Mouse (Mus musculus) myocyte (in vitro differentiated cells): ENCODE measurements around the gene Nsmce4a. TPM values are rescaled to one million over a fixed set of nuclear protein-coding genes. Genes with fewer than 3 reads are reported as not detected.

ENCODE experiments used
- H3K27me3 ChIP-seq: one replicate; pipeline ENCODE4 v1.6.1; 2011; ENCODE audit not compliant: control insufficient read depth, insufficient read depth, insufficient read length
- H3K36me3 ChIP-seq: one replicate; pipeline ENCODE4 v1.6.1; 2011; ENCODE audit not compliant: control insufficient read depth, insufficient read depth
- H3K4me2 ChIP-seq: one replicate; pipeline ENCODE4 v1.6.1; 2011; ENCODE audit warnings: low read depth, control low read depth
- H3K4me3 ChIP-seq: one replicate; pipeline ENCODE4 v1.5.1; 2011; ENCODE audit warnings: mild to moderate bottlenecking, control low read depth, moderate library complexity
- H3K79me2 ChIP-seq: one replicate; pipeline ENCODE4 v1.6.1; 2011; ENCODE audit not compliant: control insufficient read depth, insufficient read depth
- H3ac ChIP-seq: one replicate; pipeline ENCODE4 v1.6.1; 2011; ENCODE audit not compliant: control insufficient read depth, insufficient read length
- CEBPB ChIP-seq: IDR thresholded peaks from 2 replicates; pipeline ENCODE4 v1.6.1; 2011; ENCODE audit warnings: mild to moderate bottlenecking, moderate library complexity; ENCODE audit not compliant: poor library complexity, insufficient read depth, severe bottlenecking
- E2F4 ChIP-seq: IDR thresholded peaks from one replicate; pipeline ENCODE4 v1.6.1; 2011; ENCODE audit warnings: mild to moderate bottlenecking, control low read depth, moderate library complexity; ENCODE audit not compliant: insufficient read depth
- MAX ChIP-seq: IDR thresholded peaks from one replicate; pipeline ENCODE4 v1.6.1; 2011; ENCODE audit warnings: low read depth, mild to moderate bottlenecking, control low read depth
- MYOD1 ChIP-seq, 3 experiments: IDR thresholded peaks; one replicate each; pipeline ENCODE4 v1.6.1; 2011; ENCODE audit warnings: control low read depth in 2 of 3, low read depth in 2 of 3, mild to moderate bottlenecking in 2 of 3, moderate library complexity in 1 of 3; ENCODE audit not compliant: insufficient read length in 2 of 3, control insufficient read depth in 1 of 3
- MYOG ChIP-seq, 3 experiments: IDR thresholded peaks; one replicate each; pipeline ENCODE4 v1.6.1; 2011; ENCODE audit warnings: control low read depth in 2 of 3, low read depth in 2 of 3, mild to moderate bottlenecking in 2 of 3; ENCODE audit not compliant: insufficient read length in 2 of 3, control insufficient read depth in 1 of 3, insufficient read depth in 1 of 3
- POLR2A ChIP-seq: IDR thresholded peaks from one replicate; pipeline ENCODE4 v1.6.1; 2011; ENCODE audit warnings: low read depth, mild to moderate bottlenecking, control low read depth, moderate library complexity; ENCODE audit not compliant: insufficient read length
- POLR2AphosphoS2 ChIP-seq: IDR thresholded peaks from one replicate; pipeline ENCODE4 v1.6.1; 2011; ENCODE audit warnings: low read depth, control low read depth; ENCODE audit not compliant: insufficient read length
- REST ChIP-seq: IDR thresholded peaks from one replicate; pipeline ENCODE4 v1.6.1; 2011; ENCODE audit warnings: mild to moderate bottlenecking, control low read depth, moderate library complexity; ENCODE audit not compliant: insufficient read depth, insufficient read length
- SRF ChIP-seq: IDR thresholded peaks from one replicate; pipeline ENCODE4 v1.6.1; 2011; ENCODE audit warnings: low read depth; ENCODE audit not compliant: control insufficient read depth, insufficient read length
- TCF12 ChIP-seq: IDR thresholded peaks from one replicate; pipeline ENCODE4 v1.6.1; 2011; ENCODE audit warnings: mild to moderate bottlenecking, control low read depth; ENCODE audit not compliant: poor library complexity, insufficient read depth, severe bottlenecking
- TCF3 ChIP-seq: IDR thresholded peaks from one replicate; pipeline ENCODE4 v1.6.1; 2011; ENCODE audit warnings: low read depth, control low read depth; ENCODE audit not compliant: insufficient read length
- USF1 ChIP-seq: IDR thresholded peaks from one replicate; pipeline ENCODE4 v1.6.1; 2011; ENCODE audit warnings: low read depth, mild to moderate bottlenecking, control low read depth, moderate library complexity
- polyA plus RNA-seq: library from polyadenylated mRNA; unstranded; fragments of >200 nt; fragmentation: generic; extraction: Trizol; gene quantifications from one replicate; pipeline ENCODE4 v1.2.1, GENCODE M21; 2012; ENCODE audit warnings: missing spikeins

Gene Nsmce4a
- polyA plus RNA-seq, 1 experiment = 24.4 TPM

DNA sequence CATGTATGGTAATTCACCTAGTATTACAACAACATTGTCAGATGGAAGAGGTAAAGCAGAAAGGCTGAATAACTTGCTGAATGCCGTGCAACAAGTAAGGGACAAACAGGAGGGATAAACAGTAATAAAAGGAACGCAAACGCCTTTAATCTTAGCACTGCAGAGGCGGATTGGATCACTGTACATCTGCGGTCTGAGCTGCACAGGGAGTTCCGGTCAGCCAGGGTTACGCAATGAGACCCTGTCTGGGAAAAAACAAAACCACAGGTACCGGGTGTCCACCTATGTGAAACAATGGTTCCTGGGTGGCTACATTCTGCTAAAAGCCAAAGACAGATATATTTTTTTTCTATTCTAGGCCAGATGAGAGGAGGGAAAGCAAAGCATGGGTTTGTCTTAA lies 49.5 kb downstream of the Nsmce4a start:
- no peak overlapping the region for H3K4me3 ChIP-seq
- peaks cover 8% of the 10 kb centered on the region for H3K79me2 ChIP-seq
- no peaks in the 10 kb centered on the region for H3K36me3 ChIP-seq
- no peak for TF ChIP-seq POLR2A
- no peak for TF ChIP-seq TCF12
- no peak for TF ChIP-seq MAX
- no peak for TF ChIP-seq TCF3
- TF ChIP-seq E2F4 = no peak
- no peak for TF ChIP-seq MYOD1 (IDR thresholded peaks at IDR 0.05; ENCODE audit: control insufficient read depth in 1 of 3, insufficient read length in 2 of 3, low read depth in 2 of 3)
- TF ChIP-seq CEBPB = no peak
- no peak for TF ChIP-seq REST
- TF ChIP-seq MYOG (IDR thresholded peaks at IDR 0.05; ENCODE audit: control insufficient read depth in 1 of 3, insufficient read depth in 1 of 3, insufficient read length in 2 of 3, low read depth in 2 of 3) = no peak
- no peak for TF ChIP-seq POLR2AphosphoS2
- TF ChIP-seq SRF = no peak
- TF ChIP-seq USF1 = no peak
- H3K4me2 ChIP-seq = no peak overlapping the region
- no peaks in the 10 kb centered on the region for H3K27me3 ChIP-seq
- no peak overlapping the region for H3ac ChIP-seq

DNA sequence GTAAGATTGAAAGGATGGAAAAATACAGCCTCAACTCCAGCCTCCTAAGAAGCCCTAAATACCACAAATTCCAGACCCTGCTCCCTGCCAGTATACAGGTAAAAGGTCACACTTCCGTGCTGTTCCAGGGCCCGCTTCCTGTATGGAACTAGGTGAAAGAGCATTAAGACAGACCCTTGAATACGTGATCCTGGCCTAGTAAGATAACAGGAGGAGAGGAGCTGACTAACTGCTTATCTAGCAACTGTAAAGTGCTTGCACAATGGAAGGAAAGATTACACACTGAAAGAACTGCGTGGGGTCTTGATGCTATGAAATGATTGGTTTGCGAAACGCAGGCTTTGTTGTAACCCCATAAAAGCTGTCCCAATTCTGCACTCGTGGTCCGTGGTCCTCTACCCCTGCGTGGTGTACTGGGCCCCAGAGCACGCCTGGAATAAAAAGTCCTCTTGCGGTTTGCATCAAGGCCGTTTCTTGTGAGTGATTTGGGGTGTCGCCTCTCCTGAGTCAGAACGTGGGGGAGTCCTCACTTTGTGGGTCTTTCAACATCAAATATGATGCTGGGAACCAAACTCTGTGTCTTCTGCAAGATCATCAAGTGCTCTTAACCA lies 52.0 kb downstream of the Nsmce4a start:
- TF ChIP-seq CEBPB = no peak
- no peak for TF ChIP-seq POLR2A
- TF ChIP-seq USF1 = no peak
- no peak for TF ChIP-seq SRF
- no peak for TF ChIP-seq REST
- TF ChIP-seq TCF3 = no peak
- TF ChIP-seq MAX = no peak
- TF ChIP-seq TCF12 = no peak
- TF ChIP-seq MYOD1 (IDR thresholded peaks at IDR 0.05; ENCODE audit: control insufficient read depth in 1 of 3, insufficient read length in 2 of 3, low read depth in 2 of 3) = no peak
- TF ChIP-seq MYOG (IDR thresholded peaks at IDR 0.05; ENCODE audit: control insufficient read depth in 1 of 3, insufficient read depth in 1 of 3, insufficient read length in 2 of 3, low read depth in 2 of 3) = no peak
- no peak for TF ChIP-seq POLR2AphosphoS2
- no peak overlapping the region for H3ac ChIP-seq
- no peak overlapping the region for H3K4me2 ChIP-seq
- H3K79me2 ChIP-seq = peaks cover 33% of the 10 kb centered on the region
- H3K27me3 ChIP-seq = no peaks in the 10 kb centered on the region
- peak overlapping the region; percentile 88 for H3K4me3 ChIP-seq
- H3K36me3 ChIP-seq = no peaks in the 10 kb centered on the region

DNA sequence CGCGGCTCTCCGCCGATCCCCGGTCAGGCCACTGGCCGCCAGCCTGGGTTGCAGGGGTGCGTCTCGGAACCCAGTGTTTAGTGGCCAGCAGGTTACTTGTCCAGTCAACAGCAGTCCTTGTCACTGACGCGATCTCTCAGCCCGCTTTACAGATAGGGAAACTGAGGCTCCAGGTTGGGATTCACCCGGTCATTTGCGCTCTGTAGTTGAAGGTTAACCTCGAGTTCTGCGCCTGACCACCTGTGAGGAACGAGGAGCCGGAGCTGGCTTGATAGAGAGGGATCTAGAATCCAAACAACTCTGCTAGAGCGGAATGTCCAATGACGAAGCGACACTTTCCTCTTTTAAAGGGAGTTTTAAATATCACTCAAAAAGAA lies 52.9 kb downstream of the Nsmce4a start, which contains the start of gene Ate1:
Gene Ate1, minus strand, starts transcription at position 321 of the 377 bp plus-strand sequence.
- Histone ChIP-seq H3K27me3 (no peaks in the 10 kb centered on the region), H3K4me3 (peak within 1 kb of the TSS; percentile 88), H3K4me2 (peak within 1 kb of the TSS; percentile 84), H3ac (peak within 1 kb of the TSS; percentile 82), H3K79me2 (peaks cover 38% of the 10 kb centered on the region), H3K36me3 (no peaks in the 10 kb centered on the region)
- TF ChIP-seq TCF12 = no peak
- TF ChIP-seq POLR2AphosphoS2 = no peak
- no peak for TF ChIP-seq POLR2A
- TF ChIP-seq MYOG (IDR thresholded peaks at IDR 0.05; ENCODE audit: control insufficient read depth in 1 of 3, insufficient read depth in 1 of 3, insufficient read length in 2 of 3, low read depth in 2 of 3) = no peak
- TF ChIP-seq TCF3 = no peak
- TF ChIP-seq MAX = no peak
- TF ChIP-seq E2F4 = no peak
- TF ChIP-seq MYOD1 (IDR thresholded peaks at IDR 0.05; ENCODE audit: control insufficient read depth in 1 of 3, insufficient read length in 2 of 3, low read depth in 2 of 3) = no peak
- TF ChIP-seq CEBPB = no peak
- no peak for TF ChIP-seq SRF
- no peak for TF ChIP-seq USF1
- TF ChIP-seq REST = no peak

DNA sequence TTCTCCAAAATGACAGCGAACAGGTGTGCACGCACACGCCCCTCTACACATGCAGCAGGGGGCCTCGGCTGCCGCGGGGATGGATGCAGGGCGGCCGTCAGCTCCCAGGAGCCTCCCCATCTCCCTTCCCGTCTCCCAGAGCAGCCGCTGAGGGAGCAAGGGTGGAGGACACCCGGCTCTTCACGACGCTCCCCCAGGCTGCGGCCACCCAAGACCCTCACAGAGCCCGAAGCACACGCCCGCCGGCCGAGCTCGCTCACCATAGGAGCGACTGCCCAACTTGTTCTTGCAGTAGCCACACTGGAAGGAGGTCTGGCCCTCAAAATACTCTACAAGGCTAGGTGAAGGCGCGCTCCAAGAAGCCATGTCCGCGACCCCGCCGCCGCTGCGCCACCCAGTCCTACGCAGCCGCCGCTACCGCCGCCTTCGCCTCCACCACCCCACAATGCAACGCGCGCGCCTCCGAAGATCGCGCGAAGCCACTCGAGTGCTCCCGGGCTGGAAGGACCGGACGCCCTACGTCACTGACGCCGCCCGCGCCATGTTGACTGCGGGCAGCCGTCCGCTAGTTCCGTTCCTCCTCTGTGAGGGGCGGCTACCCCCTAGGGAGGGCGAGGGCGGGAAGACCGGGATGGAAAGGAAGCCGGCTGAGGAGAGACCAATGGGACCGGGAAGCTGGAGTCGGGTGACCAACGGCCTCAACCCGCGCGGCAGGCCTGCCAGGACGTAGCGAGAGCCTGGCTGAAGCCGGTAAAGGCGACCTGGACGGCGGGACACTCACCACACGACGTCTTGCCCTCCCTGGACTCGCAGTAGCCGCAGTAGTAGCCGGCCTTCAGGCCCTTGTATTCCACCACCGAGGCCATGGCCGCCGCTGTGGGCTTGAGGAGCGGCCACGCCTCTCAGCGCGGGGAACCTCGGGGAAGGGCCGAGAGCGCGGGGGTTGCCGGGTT lies 53.5 kb downstream of the Nsmce4a start:
- TF ChIP-seq MAX (no peak), POLR2AphosphoS2 (peak; percentile 66), MYOD1 (IDR thresholded peaks at IDR 0.05; ENCODE audit: control insufficient read depth in 1 of 3, insufficient read length in 2 of 3, low read depth in 2 of 3) (peak in 2 of 3 experiments; percentile 88 to 91), CEBPB (no peak), SRF (no peak), MYOG (IDR thresholded peaks at IDR 0.05; ENCODE audit: control insufficient read depth in 1 of 3, insufficient read depth in 1 of 3, insufficient read length in 2 of 3, low read depth in 2 of 3) (peak in 2 of 3 experiments; percentile 48 to 63), USF1 (no peak), E2F4 (peak; percentile 40), POLR2A (peak; percentile 79)
- Histone ChIP-seq H3K36me3 (peaks cover 5% of the 10 kb centered on the region), H3K4me3 (peak overlapping the region; percentile 88), H3K4me2 (peak overlapping the region; percentile 98), H3K27me3 (no peaks in the 10 kb centered on the region), H3K79me2 (peaks cover 38% of the 10 kb centered on the region), H3ac (peak overlapping the region; percentile 82)
